Mouse (Mus musculus) stomach, embryonic 14.5 days (tissue): Measurements from ENCODE around the gene Tsacc. TPM values are rescaled to one million over a fixed set of nuclear protein-coding genes. Genes with fewer than 3 reads are reported as not detected.

Experiments
- polyA plus RNA-seq: library from polyadenylated mRNA; unstranded; fragments of >200 nt; fragmentation: Nextera tagmentation; extraction: Ambion mirVana; gene quantifications from 2 replicates; pipeline ENCODE4 v1.2.1, GENCODE M21; 2014

Gene Tsacc
- polyA plus RNA-seq, 1 experiment from 2014 or later = 13.8 TPM

Other genes starting within 250 kb of the Tsacc start
- 182 and 196 TPM in 2 replicates for gene Naxe, start 238.5 kb downstream of the Tsacc start, polyA plus RNA-seq
- not detected in 2 replicates for gene Ttc24, start 218.7 kb downstream of the Tsacc start, polyA plus RNA-seq
- gene Iqgap3, start 215.0 kb downstream of the Tsacc start, polyA plus RNA-seq = 19.8 and 21.0 TPM in 2 replicates
- gene Mef2d, start 154.6 kb downstream of the Tsacc start, polyA plus RNA-seq = 19.5 and 20.1 TPM in 2 replicates
- gene Rhbg, start 42.3 kb downstream of the Tsacc start, polyA plus RNA-seq = 3.2 and 4.2 TPM in 2 replicates
- gene Gm38392, start 9.8 kb downstream of the Tsacc start, polyA plus RNA-seq = 0.33 and 0.64 TPM in 2 replicates
- gene Cct3, start 117 bp upstream of the Tsacc start, polyA plus RNA-seq = 495 and 512 TPM in 2 replicates
- 121 and 132 TPM in 2 replicates for gene Glmp, start 28.0 kb upstream of the Tsacc start, polyA plus RNA-seq
- gene Tmem79, start 39.1 kb upstream of the Tsacc start, polyA plus RNA-seq = 20.5 and 23.1 TPM in 2 replicates
- gene Smg5, start 39.3 kb upstream of the Tsacc start, polyA plus RNA-seq = 38.9 and 39.4 TPM in 2 replicates
- 10.8 and 11.2 TPM in 2 replicates for gene Paqr6, start 67.6 kb upstream of the Tsacc start, polyA plus RNA-seq
- gene Bglap3, start 75.7 kb upstream of the Tsacc start, polyA plus RNA-seq = 0.45 TPM in 1 of 2 replicates, not detected in the other
- not detected in 2 replicates for gene Bglap2, start 81.7 kb upstream of the Tsacc start, polyA plus RNA-seq
- gene Bglap, start 87.5 kb upstream of the Tsacc start, polyA plus RNA-seq = not detected in 2 replicates
- gene Pmf1, start 113.3 kb upstream of the Tsacc start, polyA plus RNA-seq = 136 and 143 TPM in 2 replicates
- gene Slc25a44, start 128.1 kb upstream of the Tsacc start, polyA plus RNA-seq = 18.2 and 18.4 TPM in 2 replicates
- gene Sema4a, start 164.2 kb upstream of the Tsacc start, polyA plus RNA-seq = 8.9 and 11.8 TPM in 2 replicates
- 128 and 148 TPM in 2 replicates for gene Lmna, start 213.0 kb upstream of the Tsacc start, polyA plus RNA-seq
- gene Mex3a, start 235.4 kb upstream of the Tsacc start, polyA plus RNA-seq = 25.2 and 26.3 TPM in 2 replicates